Comparison of ENCODE assay signal across 21 mouse cellular contexts in the genomic region with DNA sequence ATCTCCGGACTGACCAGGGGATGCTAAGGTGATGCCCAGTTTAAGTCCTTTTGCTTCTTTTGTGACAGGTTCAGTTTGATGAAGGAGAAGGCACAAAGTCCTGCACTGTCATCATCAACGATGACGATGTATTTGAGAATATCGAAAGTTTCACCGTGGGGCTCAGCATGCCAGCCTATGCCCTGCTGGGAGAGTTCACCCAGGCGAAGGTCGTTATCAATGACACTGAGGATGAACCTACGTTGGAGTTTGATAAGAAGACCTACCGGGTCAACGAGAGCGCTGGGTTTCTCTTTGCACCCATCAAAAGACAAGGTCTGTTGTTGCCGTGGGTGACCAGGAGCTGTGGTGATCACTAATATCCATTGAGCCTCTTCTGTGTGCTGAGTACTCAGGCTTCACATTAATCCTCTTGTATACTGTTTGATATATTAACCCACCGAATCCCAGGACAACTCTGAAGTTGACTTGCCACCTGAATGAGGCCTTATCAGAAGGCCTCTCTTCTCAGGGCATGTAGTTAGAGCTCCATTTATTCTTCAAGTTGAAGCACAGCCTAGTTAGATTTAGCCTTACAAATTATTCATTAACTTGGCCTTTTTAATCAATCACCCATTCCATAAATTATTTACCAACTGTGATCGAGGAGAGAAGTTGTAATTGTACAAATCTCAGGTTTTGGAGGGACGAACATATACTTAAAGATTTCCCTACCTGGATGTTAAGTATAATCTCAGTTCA. TPM values are rescaled to one million over a fixed set of nuclear protein-coding genes. Genes with fewer than 3 reads are reported as not detected.
DNase-seq lines count a peak whose midpoint lies in the region; ATAC-seq and TF ChIP-seq lines count a peak whose summit lies in the region.
"Had no signal": no experiment of that assay in that cellular context is flagged by ENCODE, and none has a peak within 500 bp of the region (broad histone marks: within the 10 kb centered on the region; RNA-seq: fewer than 3 reads in every experiment).

No protein-coding gene starts in this region.

- H3K4me1 ChIP-seq in liver, embryonic 13.5 days (replicated peaks), result no peaks in the 10 kb centered on the region
- H3K4me1 ChIP-seq in liver, embryonic 11.5 days (replicated peaks; ENCODE audit: control insufficient read depth, insufficient read depth, low read length), result no peaks in the 10 kb centered on the region
- 0 out of 2 replicates have a peak, but pooled peaks cover 3% of the 10 kb centered on the region for H3K4me1 ChIP-seq in kidney, postnatal 0 days (replicated peaks; ENCODE audit: insufficient read depth, low read length)
- H3K4me1 ChIP-seq: embryonic facial prominence, embryonic 12.5 days; forebrain, embryonic 15.5 days; heart, embryonic 12.5 days; hindbrain, embryonic 10.5 days; midbrain, embryonic 12.5 days had no signal

- H3K27ac ChIP-seq in liver, embryonic 13.5 days, result no peak overlapping the region
- H3K27ac ChIP-seq in liver, embryonic 11.5 days (ENCODE audit: low read depth, low read length), result no peak overlapping the region
- H3K27ac ChIP-seq in kidney, postnatal 0 days, result peak overlapping the region; percentile 54; the same call in 1 of the 2 replicates
- H3K27ac ChIP-seq: embryonic facial prominence, embryonic 12.5 days; forebrain, embryonic 15.5 days; hindbrain, embryonic 10.5 days; limb, embryonic 13.5 days; midbrain, embryonic 12.5 days had no signal

- no peaks in the 10 kb centered on the region for H3K9me3 ChIP-seq in liver, embryonic 13.5 days (replicated peaks)
- no peaks in the 10 kb centered on the region for H3K9me3 ChIP-seq in liver, embryonic 11.5 days (ENCODE audit: control insufficient read depth, low read length)
- H3K9me3 ChIP-seq in kidney, postnatal 0 days (replicated peaks; ENCODE audit: low read length), result no peaks in the 10 kb centered on the region
- H3K9me3 ChIP-seq: embryonic facial prominence, embryonic 12.5 days; forebrain, embryonic 15.5 days; heart, embryonic 12.5 days; limb, embryonic 13.5 days had no signal

- 68% methylated on average over 15 of the region's 15 CpGs for WGBS in liver, embryonic 13.5 days (ENCODE audit: insufficient replicate concordance)
- WGBS in liver, embryonic 11.5 days, result 79% methylated on average over 15 of the region's 15 CpGs
- WGBS in kidney, postnatal 0 days, result 82% methylated on average over 15 of the region's 15 CpGs

- H3K9ac ChIP-seq in liver, embryonic 13.5 days, result no peak overlapping the region
- no peak overlapping the region for H3K9ac ChIP-seq in liver, embryonic 11.5 days (ENCODE audit: low read depth, low read length)
- no peak overlapping the region for H3K9ac ChIP-seq in kidney, postnatal 0 days (ENCODE audit: low read depth, low read length)
- H3K9ac ChIP-seq: embryonic facial prominence, embryonic 12.5 days; forebrain, embryonic 15.5 days; heart, embryonic 12.5 days; limb, embryonic 13.5 days; lung, embryonic 14.5 days; midbrain, embryonic 12.5 days had no signal

- no peaks in the 10 kb centered on the region for H3K36me3 ChIP-seq in liver, embryonic 13.5 days
- H3K36me3 ChIP-seq in liver, embryonic 11.5 days (ENCODE audit: control insufficient read depth, insufficient read depth, low read length), result no peaks in the 10 kb centered on the region
- H3K36me3 ChIP-seq in kidney, postnatal 0 days (ENCODE audit: insufficient read depth, low read length), result peaks cover 10% of the 10 kb centered on the region; the same call in 1 of the 2 replicates
- H3K36me3 ChIP-seq: forebrain, embryonic 15.5 days had no signal

- DNase-seq in liver, embryonic 13.5 days, result no peak
- no peak for DNase-seq in liver, embryonic 11.5 days (ENCODE audit: low spot score)
- peak; percentile 12 to 74 for DNase-seq in kidney, adult 8-10 months
- DNase-seq in kidney, postnatal 0 days (ENCODE audit: low spot score), result peak; percentile 31
- DNase-seq in spleen, postnatal 14 days (ENCODE audit: low spot score in 2 of 2), result no peak
- no peak for DNase-seq in frontal cortex, postnatal 14 days (ENCODE audit: low spot score in 2 of 2)
- no peak for DNase-seq in neural tube, embryonic 10.5 days (ENCODE audit: extremely low spot score, low spot score)
- DNase-seq: adrenal gland, adult 8-10 months; cerebellum, adult 18-20 months; cerebellum, postnatal 14 days; gastrocnemius, postnatal 10 days; heart, postnatal 10 days; layer of hippocampus, adult 9-11 months; lung, embryonic 14.5 days; thymus, postnatal 14 days had no signal

- no peak overlapping the region for H3K4me3 ChIP-seq in liver, embryonic 13.5 days (replicated peaks)
- no peak overlapping the region for H3K4me3 ChIP-seq in liver, embryonic 11.5 days (ENCODE audit: low read depth, low read length)
- no peak overlapping the region for H3K4me3 ChIP-seq in kidney, postnatal 0 days (replicated peaks; ENCODE audit: low read depth, low read length)
- H3K4me3 ChIP-seq: embryonic facial prominence, embryonic 12.5 days; forebrain, embryonic 15.5 days; heart, embryonic 12.5 days; hindbrain, embryonic 10.5 days; limb, embryonic 13.5 days; midbrain, embryonic 12.5 days had no signal

- no peak for ATAC-seq in liver, embryonic 13.5 days (ENCODE audit: low read depth)
- no peak for ATAC-seq in liver, embryonic 11.5 days (replicated peaks; ENCODE audit: low FRiP score)
- peak; percentile 55 for ATAC-seq in kidney, postnatal 0 days (replicated peaks; ENCODE audit: low FRiP score, low read depth)
- ATAC-seq: forebrain, embryonic 15.5 days had no signal

- H3K4me2 ChIP-seq in liver, embryonic 13.5 days, result peak overlapping the region; percentile 13; the same call in 1 of the 2 replicates
- H3K4me2 ChIP-seq in liver, embryonic 11.5 days, result no peak overlapping the region
- peak overlapping the region; percentile 18; the same call in 1 of the 2 replicates for H3K4me2 ChIP-seq in kidney, postnatal 0 days (ENCODE audit: low read length)
- H3K4me2 ChIP-seq: embryonic facial prominence, embryonic 12.5 days; forebrain, embryonic 15.5 days; heart, embryonic 12.5 days; limb, embryonic 13.5 days; lung, embryonic 14.5 days; midbrain, embryonic 12.5 days had no signal

- TF ChIP-seq CTCF in kidney, postnatal 0 days (IDR thresholded peaks at IDR 0.05; ENCODE audit: low read depth), result no peak

- H3K27me3 ChIP-seq in liver, embryonic 13.5 days, result no peaks in the 10 kb centered on the region
- H3K27me3 ChIP-seq in liver, embryonic 11.5 days (replicated peaks; ENCODE audit: control insufficient read depth, insufficient read depth, low read length), result no peaks in the 10 kb centered on the region
- H3K27me3 ChIP-seq in kidney, postnatal 0 days (ENCODE audit: insufficient read depth, low read length), result no peaks in the 10 kb centered on the region
- H3K27me3 ChIP-seq: embryonic facial prominence, embryonic 12.5 days; forebrain, embryonic 15.5 days; heart, embryonic 12.5 days; limb, embryonic 13.5 days; midbrain, embryonic 12.5 days had no signal

RNA-seq across cellular contexts. Expression of a gene that starts 53.8 kb away (rescaled TPM):
- 15.5 and 16.7 TPM in 2 replicates for polyA plus RNA-seq in liver, embryonic 13.5 days (2015; fragmentation: Nextera tagmentation; extraction: Ambion mirVana)
- polyA plus RNA-seq in liver, embryonic 11.5 days (2014; fragmentation: Nextera tagmentation; extraction: Ambion mirVana), result 24.6 and 25.8 TPM in 2 replicates
- 86.7 and 103 TPM in 2 replicates for polyA plus RNA-seq in kidney, postnatal 0 days (2015; fragmentation: Nextera tagmentation; extraction: Ambion mirVana)

Comparison
In these comparisons a context has a peak if more than half of its experiments do, and no peak if none do; other contexts are left out.
1. DNase-seq: peak in kidney, adult 8-10 months (2 of 2) and kidney, postnatal 0 days (single experiment); none in liver, embryonic 13.5 days (single experiment), liver, embryonic 11.5 days (single experiment), spleen, postnatal 14 days (0 of 2), frontal cortex, postnatal 14 days (0 of 2) and neural tube, embryonic 10.5 days (single experiment).